Mouse (Mus musculus) midbrain, embryonic 16.5 days (tissue): ENCODE results near the gene Elf2. TPM values are rescaled to one million over a fixed set of nuclear protein-coding genes. Genes with fewer than 3 reads are reported as not detected.
A peak's percentile ranks its signal among the peaks of the same experiment; 100 is the strongest.

Source experiments
- ATAC-seq: fragments of 200-750 bp; cut with Nextera tagmentation; 2 replicates; pipeline ENCODE4 v1.8.0; 2017; ENCODE audit warnings: moderate TSS enrichment
- H3K27ac ChIP-seq: fragments of 300-500 bp; sonication (generic); 2 replicates; pipeline ENCODE4 v1.5.1; 2014; ENCODE audit warnings: mild to moderate bottlenecking, low read length, mixed read lengths
- H3K27me3 ChIP-seq: fragments of 300-500 bp; sonication (generic); 2 replicates; pipeline ENCODE4 v1.6.1; 2014; ENCODE audit warnings: low read depth, low read length, mixed read lengths; ENCODE audit not compliant: control insufficient read depth, insufficient read depth
- H3K36me3 ChIP-seq: fragments of 300-500 bp; sonication (generic); 2 replicates; pipeline ENCODE4 v1.6.1; 2014; ENCODE audit warnings: mild to moderate bottlenecking, low read length, moderate library complexity, mixed read lengths; ENCODE audit not compliant: control insufficient read depth, insufficient read depth
- H3K4me1 ChIP-seq: fragments of 300-500 bp; sonication (generic); 2 replicates; pipeline ENCODE4 v1.6.1; 2014; ENCODE audit warnings: mild to moderate bottlenecking, low read length, mixed read lengths; ENCODE audit not compliant: control insufficient read depth, insufficient read depth
- H3K4me2 ChIP-seq: fragments of 300-500 bp; sonication (generic); 2 replicates; pipeline ENCODE4 v1.6.1; 2014; ENCODE audit warnings: mild to moderate bottlenecking, low read length, mixed read lengths
- H3K4me3 ChIP-seq: fragments of 300-500 bp; sonication (generic); 2 replicates; pipeline ENCODE4 v1.5.1; 2014; ENCODE audit warnings: low read depth, mild to moderate bottlenecking, low read length, moderate library complexity, mixed read lengths
- H3K9ac ChIP-seq: fragments of 300-500 bp; sonication (generic); 2 replicates; pipeline ENCODE4 v1.6.1; 2014; ENCODE audit warnings: low read depth, low read length, mixed read lengths
- H3K9me3 ChIP-seq: fragments of 300-500 bp; sonication (generic); replicated peaks from 2 replicates; pipeline ENCODE4 v1.6.1; 2014; ENCODE audit warnings: mild to moderate bottlenecking, low read length, mixed read lengths; ENCODE audit not compliant: control insufficient read depth, poor library complexity, severe bottlenecking
- WGBS: fragments of 180-500 bp; shearing (Covaris S2); extraction: QIAGEN DNeasy Blood & Tissue Kit; methylation state at CpG from one replicate; pipeline ENCODE4 v1.1.7; 2014; 5-methylcytosine and 5-hydroxymethylcytosine counted together
- polyA plus RNA-seq: library from polyadenylated mRNA; unstranded; fragments of >200 nt; fragmentation: Nextera tagmentation; extraction: Ambion mirVana; gene quantifications from 2 replicates; pipeline ENCODE4 v1.2.1, GENCODE M21; 2015

Gene Elf2
- polyA plus RNA-seq, 1 experiment from 2014 or later, result 27.7 TPM

DNA sequence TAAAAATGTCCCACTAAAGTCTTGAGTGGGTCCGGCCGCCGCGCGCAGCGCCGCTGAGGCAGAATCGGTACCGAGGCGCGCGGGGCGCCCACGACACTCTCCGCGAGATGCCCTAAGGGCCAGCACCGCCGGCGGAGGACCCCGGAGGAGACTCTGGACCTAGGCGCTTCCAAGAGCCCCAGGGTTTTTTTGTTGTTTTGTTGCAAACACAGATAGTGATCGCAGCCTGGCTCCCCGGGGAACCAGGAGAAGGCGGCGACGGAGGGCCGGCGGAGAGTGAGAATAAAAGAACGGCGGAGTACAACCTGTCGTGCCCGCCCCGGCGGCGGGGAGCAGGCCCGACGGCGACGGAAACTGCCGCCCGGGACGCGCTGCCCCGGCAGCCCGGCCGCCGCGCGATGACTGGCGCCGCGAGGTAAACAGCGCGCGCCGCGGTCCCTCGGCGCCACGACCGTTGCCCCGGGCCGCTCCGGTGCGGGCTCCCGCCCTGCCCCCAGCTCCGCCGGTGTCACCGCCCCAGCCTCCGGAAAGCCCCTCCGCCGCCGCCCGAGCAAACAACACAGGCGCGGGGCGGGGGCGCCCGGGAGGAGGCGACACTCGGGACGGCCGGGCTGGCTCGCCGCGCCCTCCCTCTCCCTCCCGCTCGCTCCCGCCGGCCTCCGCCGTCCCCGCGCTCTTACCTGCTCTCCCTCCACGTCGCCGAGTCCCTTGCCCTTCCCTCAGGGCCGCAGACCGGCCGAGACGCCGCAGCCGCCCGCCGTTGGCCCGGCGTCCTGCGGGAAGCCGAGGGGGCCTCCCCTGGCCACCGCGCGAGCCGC, 520 bp downstream of the Elf2 start:
- peak overlapping the region; percentile 87 for H3K9ac ChIP-seq
- under 1% methylated on average over 73 of the region's 113 CpGs for WGBS
- no peaks in the 10 kb centered on the region for H3K9me3 ChIP-seq
- peaks cover 11% of the 10 kb centered on the region for H3K4me1 ChIP-seq
- H3K36me3 ChIP-seq, result no peaks in the 10 kb centered on the region
- H3K27ac ChIP-seq, result peak overlapping the region; percentile 94
- H3K4me2 ChIP-seq, result peak overlapping the region; percentile 92
- no peaks in the 10 kb centered on the region for H3K27me3 ChIP-seq
- H3K4me3 ChIP-seq, result peak overlapping the region; percentile 93
- peak; percentile 10 for ATAC-seq

- under 1% methylated on average over 9 of the region's 9 CpGs for WGBS
- peak overlapping the region; percentile 93 for H3K4me3 ChIP-seq
- H3K9me3 ChIP-seq, result no peaks in the 10 kb centered on the region
- no peak for ATAC-seq
- H3K4me2 ChIP-seq, result peak overlapping the region; percentile 92
- H3K27ac ChIP-seq, result peak overlapping the region; percentile 94
- peaks cover 11% of the 10 kb centered on the region for H3K4me1 ChIP-seq
- H3K27me3 ChIP-seq, result no peaks in the 10 kb centered on the region
- no peaks in the 10 kb centered on the region for H3K36me3 ChIP-seq
- peak overlapping the region; percentile 87 for H3K9ac ChIP-seq
Observed at GRCm38 (mm10) chr3:51339378-51339733, 1.1 kb downstream of the Elf2 start.

DNA sequence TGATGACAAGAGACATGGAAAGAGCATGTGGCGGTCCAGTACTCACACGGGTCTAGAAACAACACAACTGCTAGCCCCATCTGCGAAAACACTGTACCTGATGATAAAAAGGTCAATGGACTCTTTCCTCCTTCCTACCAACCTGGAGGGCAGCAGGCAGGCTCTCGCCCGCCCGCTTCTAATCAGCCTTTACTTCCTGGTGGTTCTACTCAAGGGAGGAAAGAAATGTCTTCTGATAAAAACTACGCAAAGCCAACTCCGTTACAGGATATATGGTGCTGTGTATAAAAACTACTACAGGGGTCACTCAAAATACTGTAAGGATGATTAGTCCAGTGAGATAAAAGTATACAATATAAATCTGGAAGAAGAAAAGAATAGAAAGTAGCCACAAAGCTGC, 5.1 kb downstream of the Elf2 start:
- WGBS, result 96% methylated on average over 8 of the region's 8 CpGs
- Histone ChIP-seq H3K27ac (no peak overlapping the region), H3K27me3 (no peaks in the 10 kb centered on the region), H3K4me1 (peaks cover 21% of the 10 kb centered on the region), H3K9ac (no peak overlapping the region), H3K4me3 (no peak overlapping the region), H3K9me3 (no peaks in the 10 kb centered on the region), H3K36me3 (no peaks in the 10 kb centered on the region), H3K4me2 (no peak overlapping the region)
- ATAC-seq, result no peak

DNA sequence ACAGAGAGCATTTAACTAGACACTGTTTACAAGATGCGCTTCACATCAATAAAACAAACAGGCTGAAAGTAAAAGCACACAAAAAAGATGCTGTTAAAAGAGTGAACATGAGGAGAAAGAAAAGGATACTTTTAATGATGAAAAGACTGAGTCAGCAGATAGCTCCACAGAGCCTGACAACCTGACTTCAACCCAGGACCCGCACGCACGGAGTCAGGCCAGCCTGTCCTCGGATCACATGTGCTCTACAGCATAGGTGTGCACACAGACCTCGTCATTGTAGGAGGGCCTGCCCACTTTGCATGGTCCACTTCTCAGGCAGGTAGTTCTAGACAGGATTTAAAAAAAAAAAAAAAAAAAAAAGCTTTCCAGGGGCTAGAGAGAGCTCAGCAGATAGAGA, 6.5 kb downstream of the Elf2 start:
- Histone ChIP-seq H3K4me1 (peaks cover 17% of the 10 kb centered on the region), H3K4me3 (no peak overlapping the region), H3K27ac (no peak overlapping the region), H3K9me3 (no peaks in the 10 kb centered on the region), H3K27me3 (no peaks in the 10 kb centered on the region), H3K4me2 (no peak overlapping the region), H3K9ac (no peak overlapping the region), H3K36me3 (no peaks in the 10 kb centered on the region)
- 86% methylated on average over 6 of the region's 6 CpGs for WGBS
- ATAC-seq, result no peak

DNA sequence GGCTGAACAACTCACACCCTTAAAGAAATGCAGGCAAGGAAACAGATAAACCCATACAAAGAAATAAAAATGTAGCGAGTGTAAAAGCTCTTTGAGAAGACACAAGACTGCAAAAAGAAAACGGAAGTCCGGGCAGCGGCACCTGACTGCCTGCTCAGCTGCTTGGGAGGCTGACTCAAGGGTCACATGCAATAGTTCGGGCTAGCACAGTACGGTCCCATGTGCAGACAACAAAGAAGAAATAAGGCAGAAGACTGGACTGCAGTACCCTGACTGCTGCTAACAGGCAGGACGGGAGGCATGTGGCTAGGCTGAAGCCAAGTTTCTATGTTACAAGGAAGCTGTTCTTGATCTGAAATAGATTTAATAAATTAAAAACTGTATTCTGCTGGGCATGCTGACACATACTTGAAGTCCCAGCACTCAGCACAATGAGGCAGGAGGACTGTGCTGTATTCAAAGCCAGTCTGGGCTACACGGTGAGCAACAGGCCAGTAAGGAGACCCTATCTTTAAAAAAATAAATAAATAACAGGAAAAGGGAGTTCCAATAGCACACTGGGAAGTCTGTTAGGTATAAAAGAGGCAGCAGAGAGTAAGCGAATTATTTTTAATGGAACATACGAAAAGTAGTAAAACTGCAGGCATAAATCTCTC, 7.1 kb downstream of the Elf2 start:
- H3K27me3 ChIP-seq, result no peaks in the 10 kb centered on the region
- no peak overlapping the region for H3K27ac ChIP-seq
- H3K4me2 ChIP-seq, result peak overlapping the region; percentile 10; the same call in 1 of the 2 replicates
- peak; percentile 72; the same call in 1 of the 2 replicates for ATAC-seq
- peaks cover 13% of the 10 kb centered on the region for H3K4me1 ChIP-seq
- whole genome bisulfite sequencing, result 43% methylated on average over 10 of the region's 10 CpGs
- H3K9me3 ChIP-seq, result no peaks in the 10 kb centered on the region
- no peak overlapping the region; the same call in 1 of the 2 replicates for H3K4me3 ChIP-seq
- H3K9ac ChIP-seq, result peak overlapping the region; percentile 34
- no peaks in the 10 kb centered on the region for H3K36me3 ChIP-seq

GRCm38 (mm10) chr3:51330086-51330485, 10.4 kb downstream of the Elf2 start:
- Histone ChIP-seq H3K4me1 (peaks cover 10% of the 10 kb centered on the region), H3K27me3 (no peaks in the 10 kb centered on the region), H3K9me3 (0 out of 2 replicates have a peak, but pooled peaks cover 2% of the 10 kb centered on the region), H3K4me2 (no peak overlapping the region), H3K9ac (no peak overlapping the region), H3K4me3 (no peak overlapping the region), H3K36me3 (no peaks in the 10 kb centered on the region), H3K27ac (no peak overlapping the region)
- ATAC-seq, result no peak
- WGBS, result 87% methylated on average over 14 of the region's 14 CpGs

- 91% methylated on average over 12 of the region's 12 CpGs for WGBS
- Histone ChIP-seq H3K4me1 (peaks cover 6% of the 10 kb centered on the region), H3K9ac (no peak overlapping the region), H3K36me3 (no peaks in the 10 kb centered on the region), H3K4me2 (no peak overlapping the region), H3K4me3 (no peak overlapping the region), H3K27me3 (no peaks in the 10 kb centered on the region), H3K27ac (no peak overlapping the region), H3K9me3 (0 out of 2 replicates have a peak, but pooled peaks cover 2% of the 10 kb centered on the region)
- no peak for ATAC-seq
Observed at GRCm38 (mm10) chr3:51328546-51328945, 11.9 kb downstream of the Elf2 start.

DNA sequence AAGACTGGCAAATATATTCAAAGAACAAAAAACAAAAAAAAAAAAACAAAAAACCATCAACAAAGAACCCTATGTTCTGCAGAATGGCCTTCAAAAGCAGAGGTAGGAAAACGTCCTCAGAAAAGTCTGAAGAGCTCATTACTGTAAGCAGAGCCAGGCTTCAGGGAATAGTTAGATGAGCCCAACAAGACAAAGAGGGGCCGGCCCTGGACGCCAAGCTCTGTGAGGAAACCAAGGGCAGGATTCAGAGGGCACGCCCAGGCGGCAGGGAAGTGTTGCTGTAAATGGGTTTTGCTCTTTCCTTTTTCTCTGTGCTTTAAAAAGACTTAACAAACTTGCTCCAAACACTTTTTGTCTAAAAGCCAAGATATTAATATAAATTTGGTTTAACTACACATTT, 12.6 kb downstream of the Elf2 start:
- Histone ChIP-seq H3K36me3 (no peaks in the 10 kb centered on the region), H3K9ac (no peak overlapping the region), H3K27me3 (no peaks in the 10 kb centered on the region), H3K4me1 (no peaks in the 10 kb centered on the region), H3K4me2 (no peak overlapping the region), H3K4me3 (no peak overlapping the region), H3K27ac (no peak overlapping the region), H3K9me3 (0 out of 2 replicates have a peak, but pooled peaks cover 2% of the 10 kb centered on the region)
- 82% methylated on average over 5 of the region's 5 CpGs for WGBS
- ATAC-seq, result no peak

DNA sequence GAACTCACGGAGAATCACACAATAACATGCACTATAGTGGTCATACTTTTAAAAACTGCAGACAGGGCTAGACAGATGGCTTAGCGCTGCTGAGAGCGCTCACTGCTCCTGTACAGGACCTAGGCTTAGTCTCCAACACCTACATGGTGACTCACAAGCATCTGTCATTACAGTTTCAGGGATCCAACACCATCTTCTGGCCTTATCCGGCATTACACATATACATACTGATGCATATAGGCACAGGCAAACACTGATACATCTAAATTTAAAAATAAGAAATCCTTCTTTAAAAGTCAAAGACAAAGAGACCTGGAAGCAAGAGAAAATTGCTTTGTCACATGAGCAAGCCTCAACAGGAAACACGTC, 13.1 kb downstream of the Elf2 start:
- no peak for ATAC-seq
- H3K27ac ChIP-seq, result no peak overlapping the region

More for the DNA sequence above, 13.1 kb downstream of the Elf2 start:
- Histone ChIP-seq H3K27me3 (no peaks in the 10 kb centered on the region), H3K9me3 (0 out of 2 replicates have a peak, but pooled peaks cover 2% of the 10 kb centered on the region), H3K4me3 (no peak overlapping the region), H3K36me3 (no peaks in the 10 kb centered on the region), H3K4me1 (no peaks in the 10 kb centered on the region), H3K4me2 (no peak overlapping the region), H3K9ac (no peak overlapping the region)
- 96% methylated on average over 5 of the region's 5 CpGs for WGBS
